Mouse (Mus musculus): ENCODE results near the gene Eya2.

The Eya2 gene

DNA sequence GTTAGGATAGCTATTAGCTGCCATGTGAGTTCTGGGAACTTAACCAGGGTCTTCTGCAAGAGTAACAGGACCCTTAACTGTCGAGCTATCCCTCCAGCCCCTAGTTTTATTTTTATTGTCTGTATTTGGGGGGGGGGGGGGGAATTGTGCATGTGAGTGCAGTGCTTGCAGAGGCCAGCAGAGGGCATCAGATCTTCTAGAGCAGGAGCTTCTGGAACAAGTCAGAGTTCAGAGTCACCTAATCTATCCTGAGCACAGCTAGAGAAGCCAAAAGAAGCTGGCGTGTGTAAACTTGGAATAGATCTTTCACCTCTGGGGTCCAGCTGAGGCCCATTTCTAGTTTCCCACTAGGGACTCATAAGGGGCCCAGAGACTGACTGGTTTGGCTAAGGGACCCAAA lies 1.1 kb upstream of the Eya2 start:
- no peak for DNase-seq (ENCODE audit: low spot score in 2 of 2)

- DNase-seq (ENCODE audit: low spot score in 2 of 2) = no peak
Observed at GRCm38 (mm10) chr2:165595676-165596070, 841 bp downstream of the Eya2 start.

DNA sequence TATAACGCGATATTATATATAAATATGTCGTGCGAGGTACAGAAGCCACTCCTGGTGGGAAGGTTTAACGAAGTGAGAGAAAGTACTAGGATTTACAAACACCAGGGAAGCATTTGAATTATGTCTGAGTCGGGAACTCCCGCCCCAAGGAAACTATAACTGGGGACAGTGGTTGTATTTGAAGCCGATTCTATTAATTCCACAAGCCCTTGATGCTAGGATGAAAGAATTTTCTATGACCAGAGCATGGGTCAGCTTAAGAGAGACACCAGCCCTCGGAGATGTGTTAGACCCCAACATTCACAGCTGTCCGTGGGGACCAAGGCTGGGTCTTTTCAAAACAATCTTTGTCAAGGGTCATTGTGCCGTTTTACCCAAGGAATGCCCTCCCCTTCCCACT lies 1.3 kb downstream of the Eya2 start:
- no peak for DNase-seq (ENCODE audit: low spot score in 2 of 2)

- DNase-seq (ENCODE audit: low spot score in 2 of 2) = no peak
Observed at GRCm38 (mm10) chr2:165597536-165597935, 2.7 kb downstream of the Eya2 start.

- no peak for DNase-seq (ENCODE audit: low spot score in 2 of 2)
Observed at GRCm38 (mm10) chr2:165598139-165598538, 3.3 kb downstream of the Eya2 start.

- no peak for DNase-seq (ENCODE audit: low spot score in 2 of 2)
Observed at GRCm38 (mm10) chr2:165599566-165599965, 4.7 kb downstream of the Eya2 start.

DNA sequence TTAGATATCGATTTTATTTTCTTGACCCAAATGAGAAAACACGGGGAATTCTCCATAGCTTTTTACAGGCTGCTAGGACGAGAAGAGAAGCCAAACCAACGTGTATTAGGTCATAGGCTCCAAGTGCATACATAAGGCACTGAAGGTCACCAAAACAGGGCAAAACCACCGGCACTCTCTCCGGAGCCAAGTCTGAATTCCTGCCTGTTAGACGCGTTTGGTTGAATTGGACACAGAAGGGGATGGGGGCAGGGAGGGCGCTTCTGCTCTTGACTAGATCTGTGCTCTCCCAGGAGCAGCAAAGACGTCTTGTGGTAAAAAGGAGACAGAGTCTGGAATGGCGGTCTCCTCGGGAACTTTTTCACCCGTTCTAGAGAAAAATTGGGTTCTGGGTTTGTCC lies 6.1 kb downstream of the Eya2 start:
- DNase-seq (ENCODE audit: low spot score in 2 of 2) = no peak

GRCm38 (mm10) chr2:165601605-165602004 lies 6.8 kb downstream of the Eya2 start:
- DNase-seq (ENCODE audit: low spot score in 2 of 2) = no peak

DNA sequence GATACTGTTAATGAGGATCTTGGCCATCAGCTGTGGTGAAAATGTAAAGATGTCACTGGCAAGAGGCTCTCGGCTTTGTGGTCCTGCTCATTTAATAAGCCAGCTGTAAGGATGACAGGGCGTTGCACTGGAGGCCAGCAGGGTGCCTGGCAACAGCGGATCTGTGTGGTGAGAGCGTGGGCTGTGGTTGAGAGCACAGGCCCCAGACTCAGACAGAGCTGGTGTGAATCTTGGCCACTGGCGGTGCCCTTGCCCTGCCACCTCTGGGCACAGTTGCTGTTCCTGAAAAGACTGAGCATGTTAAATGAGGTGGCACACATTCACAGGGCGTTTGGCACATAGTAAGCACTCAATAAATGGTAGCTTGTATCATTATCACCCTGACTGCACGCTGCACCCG lies 8.9 kb downstream of the Eya2 start:
- no peak for DNase-seq (ENCODE audit: low spot score in 2 of 2)

DNA sequence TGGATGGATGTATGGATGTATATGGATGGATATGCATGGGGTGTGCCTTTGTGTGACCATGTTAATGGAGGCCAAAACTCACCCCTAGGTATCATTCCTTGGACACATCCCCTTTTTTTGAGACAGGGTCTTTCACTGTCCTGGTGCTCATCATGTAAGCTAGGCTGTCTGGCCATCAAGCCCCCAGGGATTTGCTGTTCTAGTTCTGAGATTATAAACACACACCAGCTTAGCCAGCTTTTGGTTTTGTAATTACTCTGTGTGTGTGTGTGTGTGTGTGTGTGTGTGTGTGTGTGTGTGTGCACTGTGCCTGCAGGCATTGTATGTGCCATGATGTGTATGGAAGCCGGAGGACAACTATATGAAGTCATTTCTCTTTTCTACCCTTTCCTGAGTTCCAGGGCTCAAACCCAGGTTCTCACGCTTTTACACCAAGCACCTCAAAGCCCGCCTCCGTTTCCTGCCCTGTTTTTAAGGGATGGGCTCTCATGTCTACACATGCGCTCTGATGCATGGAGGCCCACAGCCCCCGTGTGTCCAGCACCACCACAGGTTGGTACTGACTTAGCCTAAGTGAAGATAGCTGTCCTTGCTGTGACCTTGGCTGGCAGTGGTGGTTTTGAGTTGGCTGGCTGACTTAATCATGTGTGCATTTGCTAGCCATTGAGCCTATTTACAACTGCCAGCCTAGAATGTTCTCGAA lies 16.9 kb downstream of the Eya2 start:
- DNase-seq (ENCODE audit: low spot score in 2 of 2) = no peak

DNA sequence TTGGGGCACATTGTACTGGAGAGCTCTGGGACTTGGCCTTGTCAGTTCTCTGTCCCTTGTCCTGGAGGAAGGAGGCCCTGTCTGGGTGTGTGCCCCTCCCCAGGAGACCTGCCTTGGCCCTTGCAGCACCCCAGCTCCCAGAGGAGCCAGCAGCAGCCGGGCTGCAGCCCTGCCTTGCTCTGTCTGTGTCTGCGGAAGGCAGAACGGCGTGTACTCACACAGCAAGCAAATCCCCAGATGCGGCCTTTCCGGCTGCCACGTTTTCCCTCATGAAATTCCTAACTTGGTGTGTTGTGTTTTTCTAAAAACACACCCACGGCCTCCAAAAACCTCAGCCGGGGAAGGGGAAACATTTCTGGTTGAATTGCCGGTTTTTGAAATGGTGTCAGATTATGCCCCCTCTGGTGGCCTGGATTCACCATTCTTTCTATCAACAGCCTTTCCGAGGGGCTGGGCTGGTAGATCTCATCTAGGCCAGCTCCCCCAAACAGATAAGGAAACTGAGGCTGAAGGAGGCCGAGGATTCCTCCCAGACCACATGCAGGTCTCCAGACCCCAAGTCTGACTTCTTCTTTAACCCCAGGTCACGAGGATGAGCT lies 19.0 kb downstream of the Eya2 start:
- DNase-seq (ENCODE audit: low spot score in 2 of 2) = no peak

DNA sequence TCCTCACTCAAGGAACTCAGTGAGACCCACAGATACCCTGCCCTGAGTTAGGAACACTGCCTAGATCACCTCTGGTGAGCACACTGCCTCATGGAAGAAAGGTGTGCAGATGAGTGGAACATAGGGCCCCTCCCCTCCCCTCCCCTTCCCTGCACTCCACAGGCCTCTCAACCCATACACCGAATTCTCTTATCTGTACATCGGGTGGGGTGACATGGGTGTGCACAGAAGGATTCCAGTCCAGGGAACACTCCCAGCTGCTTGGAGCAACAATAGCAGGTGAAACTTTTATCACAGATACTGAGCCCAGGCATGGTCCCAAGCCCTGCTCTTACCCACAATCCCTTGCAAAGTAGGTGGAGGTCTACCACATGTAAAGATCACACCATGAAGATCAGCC lies 26.7 kb downstream of the Eya2 start:
- DNase-seq (ENCODE audit: low spot score in 2 of 2) = no peak

DNA sequence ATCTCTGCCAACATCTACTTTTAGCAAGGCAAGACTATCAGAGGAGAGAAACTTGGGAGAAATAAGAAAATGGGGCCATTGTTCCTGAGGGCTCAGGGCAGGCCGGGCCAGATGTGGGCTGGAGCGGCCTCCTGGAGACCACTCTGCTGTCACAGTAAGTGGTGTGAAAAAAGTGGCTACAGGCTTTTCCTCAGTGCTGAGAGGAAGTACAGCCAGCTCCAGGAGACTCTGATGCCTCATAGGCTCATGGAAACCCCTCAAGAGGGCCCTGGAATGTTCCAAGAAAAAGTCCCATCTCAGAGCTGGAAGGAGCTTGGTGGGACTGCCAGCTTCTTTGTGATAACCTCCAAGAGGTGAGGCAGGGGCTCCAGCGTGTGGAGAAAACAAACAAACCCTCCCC lies 27.8 kb downstream of the Eya2 start:
- DNase-seq (ENCODE audit: low spot score in 2 of 2) = no peak

- DNase-seq (ENCODE audit: low spot score in 2 of 2) = no peak
Observed at GRCm38 (mm10) chr2:165626826-165627225, 32.0 kb downstream of the Eya2 start.

GRCm38 (mm10) chr2:165627974-165628373 lies 33.1 kb downstream of the Eya2 start:
- DNase-seq (ENCODE audit: low spot score in 2 of 2) = no peak

- DNase-seq (ENCODE audit: low spot score in 2 of 2) = no peak
Observed at GRCm38 (mm10) chr2:165629900-165630299, 35.1 kb downstream of the Eya2 start.

DNA sequence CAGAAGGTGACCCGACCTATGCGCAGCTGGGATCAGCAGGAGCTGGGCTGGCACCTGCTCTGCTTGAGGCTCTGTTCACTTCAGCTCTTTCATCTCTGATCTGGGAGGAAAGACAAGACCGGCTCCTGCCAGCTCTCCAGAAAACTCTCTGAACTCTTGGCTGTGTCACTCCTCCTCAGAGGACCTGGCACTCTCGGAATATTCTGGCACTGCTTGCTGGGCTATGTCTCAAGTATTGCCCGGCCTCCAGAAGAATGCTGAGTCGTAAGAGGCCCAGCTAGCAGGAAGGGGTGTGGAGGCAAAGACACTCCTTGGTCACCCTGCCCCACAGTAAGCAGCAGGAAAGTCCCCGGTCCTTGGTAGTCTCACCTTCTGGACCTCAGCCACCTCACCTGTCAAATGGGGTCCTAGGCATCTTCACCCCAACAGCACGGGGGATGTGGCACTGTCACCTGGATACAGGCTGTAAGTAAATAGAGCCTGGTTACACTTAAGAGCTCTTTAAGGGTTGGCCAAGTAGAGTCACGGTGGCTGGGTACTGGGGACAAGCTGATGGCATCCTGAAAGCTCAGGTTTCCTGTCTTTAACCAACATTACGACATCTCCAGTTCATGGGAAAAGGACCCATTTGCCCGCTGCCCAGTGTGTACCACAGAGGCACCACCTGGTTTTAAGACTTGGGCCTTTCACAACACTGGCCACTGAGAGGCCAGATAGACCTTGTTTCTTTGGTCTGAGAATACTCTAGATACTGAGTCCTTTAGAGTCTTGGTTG lies 38.4 kb downstream of the Eya2 start:
- DNase-seq (ENCODE audit: low spot score in 2 of 2) = no peak

DNA sequence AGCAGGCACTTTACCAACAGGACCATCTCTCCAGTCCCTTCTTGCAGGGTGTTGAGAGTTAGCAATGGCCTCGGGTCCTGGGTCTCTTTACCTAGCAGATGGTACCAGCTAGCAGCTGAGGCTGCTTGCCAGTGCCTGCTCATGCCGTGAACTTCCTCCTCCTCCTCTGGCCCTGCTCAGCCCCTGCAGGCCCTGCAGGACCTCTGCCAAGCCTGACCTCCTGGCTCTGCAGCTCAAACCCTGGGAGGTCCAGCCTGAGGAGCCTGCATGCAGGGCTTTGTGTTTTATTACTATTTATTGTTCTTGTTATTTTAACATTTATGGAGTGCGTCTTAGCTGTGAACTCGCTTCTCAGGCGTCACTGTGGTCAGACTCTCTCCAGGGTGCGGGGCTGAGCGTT lies 39.6 kb downstream of the Eya2 start:
- DNase-seq (ENCODE audit: low spot score in 2 of 2) = no peak

DNA sequence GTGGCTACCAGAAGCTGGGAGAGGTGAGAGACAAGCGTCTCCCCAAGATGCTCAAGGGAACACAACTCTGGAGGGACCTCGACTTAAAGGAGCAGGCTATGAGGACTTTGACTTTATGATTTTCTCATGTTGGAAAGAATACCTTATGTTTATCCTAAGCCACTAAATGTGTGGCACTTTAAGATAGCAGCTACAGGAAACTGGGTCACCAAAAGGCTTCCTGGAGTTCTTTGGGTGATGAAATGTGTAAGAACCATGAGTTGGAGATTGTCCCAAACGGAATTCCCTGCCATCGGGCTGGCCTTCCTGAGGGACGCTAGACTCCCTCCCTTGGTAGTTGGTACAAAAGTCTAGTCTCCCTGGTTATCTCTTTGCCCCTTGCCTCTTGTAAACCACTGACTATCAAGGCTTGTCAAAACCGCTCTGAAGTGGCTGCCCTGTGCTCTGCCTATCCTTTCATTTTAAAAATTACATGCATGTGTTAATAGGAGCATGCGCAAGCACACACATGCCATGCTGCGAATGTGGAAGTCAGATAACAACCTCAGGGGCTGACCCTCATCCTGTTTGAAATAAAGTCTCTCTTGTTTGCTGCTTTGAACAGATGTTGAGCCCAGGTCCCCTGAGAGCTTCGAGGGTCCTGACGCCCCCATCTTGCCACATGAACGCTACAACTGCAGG lies 44.4 kb downstream of the Eya2 start:
- DNase-seq (ENCODE audit: low spot score in 2 of 2) = no peak

- no peak for DNase-seq (ENCODE audit: low spot score in 2 of 2)
Observed at GRCm38 (mm10) chr2:165641909-165642505, 47.2 kb downstream of the Eya2 start.

DNA sequence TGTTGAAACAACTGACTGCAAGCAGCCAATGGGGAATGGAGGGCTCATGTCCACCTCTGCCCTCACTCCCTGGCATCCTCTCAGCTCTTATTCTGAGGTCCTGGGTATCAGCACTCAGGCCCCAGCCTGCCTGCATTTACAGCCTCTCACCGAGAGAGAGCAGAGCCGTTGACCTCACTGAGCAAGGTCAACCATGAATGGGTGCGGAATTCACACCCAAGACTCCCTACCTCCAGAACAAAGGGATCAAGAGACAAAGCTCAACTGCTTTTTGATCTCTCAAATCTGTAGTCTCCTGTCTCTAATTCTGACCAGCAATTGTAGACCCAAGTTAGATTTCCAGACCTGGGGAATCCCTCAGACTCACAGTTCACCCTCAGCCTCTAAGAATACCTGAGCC lies 48.8 kb downstream of the Eya2 start:
- DNase-seq (ENCODE audit: low spot score in 2 of 2) = no peak

DNA sequence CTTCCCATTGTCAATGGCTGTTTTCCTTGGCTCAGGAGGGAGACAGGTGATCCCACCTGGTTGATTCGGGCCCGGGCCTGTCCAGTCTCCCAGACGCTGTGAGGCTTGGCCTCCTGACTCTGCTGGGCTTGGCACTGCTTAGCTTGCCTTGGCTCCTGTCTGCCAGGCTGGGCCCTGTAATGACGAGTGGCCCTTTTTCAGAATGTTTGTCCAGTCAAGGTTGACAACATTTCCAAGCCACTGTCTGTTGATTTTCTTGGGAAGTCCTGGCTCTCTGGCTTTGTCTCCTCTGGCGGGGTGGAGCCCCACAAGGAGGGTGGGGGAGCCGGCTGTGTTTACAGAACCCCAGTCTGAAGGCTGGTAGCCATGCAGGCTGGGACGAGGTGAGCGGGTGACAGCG lies 49.2 kb downstream of the Eya2 start:
- DNase-seq (ENCODE audit: low spot score in 2 of 2) = no peak
